Mouse (Mus musculus) CH12.LX (cell line): ENCODE measurements at regions not wholly inside any gene's neighbourhood (a gene's known extent, or its start where the extent isn't known, plus 50 kb on each side); places are given as distances from the start of the nearest gene placed in this dataset.

Source experiments
- DNase-seq: peaks from one replicate; pipeline ENCODE4 v3.0.0-alpha.2; 2013; ENCODE audit errors: extremely low read depth
- H3K27ac ChIP-seq: 2 replicates; pipeline ENCODE4 v1.5.1; 2012; ENCODE audit warnings: low read depth, mild to moderate bottlenecking, control low read depth, moderate library complexity; ENCODE audit not compliant: insufficient read depth
- H3K27me3 ChIP-seq: replicated peaks from 2 replicates; pipeline ENCODE3; 2012; ENCODE audit warnings: inconsistent platforms
- H3K36me3 ChIP-seq, 2 experiments: replicated peaks in 1 of 2; 2 replicates each; pipeline versions ENCODE3 to v1.6.1; 2012; ENCODE audit warnings: inconsistent platforms in 1 of 2, low read length in 1 of 2, mild to moderate bottlenecking in 1 of 2, mixed read lengths in 1 of 2, moderate library complexity in 1 of 2; ENCODE audit not compliant: control insufficient read depth in 1 of 2, insufficient read depth in 1 of 2
- H3K4me1 ChIP-seq, 2 experiments: 2 replicates each; pipeline ENCODE4 v1.6.1; 2012; ENCODE audit warnings: inconsistent platforms in 1 of 2, moderate library complexity in 1 of 2; ENCODE audit not compliant: insufficient read depth in 2 of 2, control insufficient read depth in 1 of 2
- H3K4me2 ChIP-seq: 2 replicates; pipeline ENCODE4 v1.6.1; 2012; ENCODE audit warnings: low read depth, mild to moderate bottlenecking, control low read depth; ENCODE audit not compliant: poor library complexity, insufficient read depth, severe bottlenecking
- H3K4me3 ChIP-seq, 3 experiments: fragments of 150-350 bp in 1 of 3; sonication (generic) in 1 of 3; replicated peaks in 1 of 3; 2 replicates each; pipeline versions ENCODE3 to v1.5.1; 2011 to 2012; ENCODE audit warnings: low read depth in 2 of 3, low read length in 2 of 3, mild to moderate bottlenecking in 2 of 3, moderate library complexity in 2 of 3, control low read depth in 1 of 3, improper control_type of control experiment in 1 of 3, inconsistent platforms in 1 of 3, mixed read lengths in 1 of 3; ENCODE audit not compliant: poor library complexity in 1 of 3
- H3K79me2 ChIP-seq: replicated peaks from 2 replicates; pipeline ENCODE4 v1.6.1; 2012; ENCODE audit warnings: mild to moderate bottlenecking, moderate library complexity; ENCODE audit not compliant: control insufficient read depth, poor library complexity, insufficient read depth, severe bottlenecking; ENCODE audit errors: extremely low read depth
- H3K9ac ChIP-seq: 2 replicates; pipeline ENCODE4 v1.6.1; 2012; ENCODE audit warnings: low read depth, mild to moderate bottlenecking, control low read depth, moderate library complexity; ENCODE audit not compliant: insufficient read depth
- H3K9me3 ChIP-seq: replicated peaks from 2 replicates; pipeline ENCODE3; 2012; ENCODE audit warnings: low read length, inconsistent platforms, mixed read lengths
- CHD1 ChIP-seq: IDR thresholded peaks from 2 replicates; pipeline ENCODE4 v1.6.1; 2012; ENCODE audit warnings: low read depth, low read length, improper control_type of control experiment, inconsistent platforms
- ELF1 ChIP-seq: IDR thresholded peaks from 2 replicates; pipeline ENCODE4 v1.6.1; 2014; ENCODE audit warnings: low read depth, mild to moderate bottlenecking, inconsistent platforms, low read length, improper control_type of control experiment
- EP300 ChIP-seq: IDR thresholded peaks from 2 replicates; pipeline ENCODE4 v1.6.1; 2011; ENCODE audit warnings: low read length, improper control_type of control experiment
- ETS1 ChIP-seq: conservative IDR thresholded peaks from 2 replicates; pipeline ENCODE4 v1.6.1; 2012; ENCODE audit warnings: low read depth, mild to moderate bottlenecking, inconsistent platforms, low read length, improper control_type of control experiment, moderate library complexity
- HCFC1 ChIP-seq: IDR thresholded peaks from 2 replicates; pipeline ENCODE4 v1.6.1; 2012; ENCODE audit warnings: low read depth, mild to moderate bottlenecking, inconsistent platforms, low read length, improper control_type of control experiment
- IRF4 ChIP-seq: IDR thresholded peaks from 2 replicates; pipeline ENCODE4 v1.6.1; 2014; ENCODE audit warnings: low read depth, mild to moderate bottlenecking, inconsistent platforms, low read length, improper control_type of control experiment
- JUN ChIP-seq: IDR thresholded peaks from 2 replicates; pipeline ENCODE4 v1.6.1; 2011; ENCODE audit warnings: low read depth, mild to moderate bottlenecking, low read length, improper control_type of control experiment, moderate library complexity; ENCODE audit not compliant: insufficient read depth
- JUND ChIP-seq: conservative IDR thresholded peaks from 2 replicates; pipeline ENCODE4 v1.6.1; 2011; ENCODE audit warnings: low read depth, low read length, improper control_type of control experiment
- MAX ChIP-seq: IDR thresholded peaks from 2 replicates; pipeline ENCODE4 v1.6.1; 2011; ENCODE audit warnings: low read length, improper control_type of control experiment
- MEF2A ChIP-seq: IDR thresholded peaks from 2 replicates; pipeline ENCODE4 v1.6.1; 2014; ENCODE audit warnings: low read depth, mild to moderate bottlenecking, inconsistent platforms, low read length, improper control_type of control experiment, borderline replicate concordance
- NRF1 ChIP-seq: IDR thresholded peaks from 2 replicates; pipeline ENCODE4 v1.6.1; 2014; ENCODE audit warnings: low read depth, mild to moderate bottlenecking, inconsistent platforms, low read length, improper control_type of control experiment, moderate library complexity
- PAX5 ChIP-seq: IDR thresholded peaks from 2 replicates; pipeline ENCODE4 v1.6.1; 2012; ENCODE audit warnings: low read length, inconsistent platforms, mixed read lengths
- POLR2AphosphoS2 ChIP-seq: IDR thresholded peaks from 2 replicates; pipeline ENCODE4 v1.6.1; 2011; ENCODE audit warnings: low read depth, low read length, improper control_type of control experiment
- RAD21 ChIP-seq: IDR thresholded peaks from 2 replicates; pipeline ENCODE4 v1.6.1; 2011; ENCODE audit warnings: low read depth, mild to moderate bottlenecking, low read length, improper control_type of control experiment, moderate library complexity
- SIN3A ChIP-seq: IDR thresholded peaks from 2 replicates; pipeline ENCODE4 v1.6.1; 2012; ENCODE audit warnings: low read length, improper control_type of control experiment, inconsistent platforms
- TBP ChIP-seq: conservative IDR thresholded peaks from 2 replicates; pipeline ENCODE4 v1.6.1; 2011; ENCODE audit warnings: low read depth, low read length, improper control_type of control experiment
- TCF12 ChIP-seq: IDR thresholded peaks from 2 replicates; pipeline ENCODE4 v1.6.1; 2014; ENCODE audit warnings: low read depth, mild to moderate bottlenecking, inconsistent platforms, low read length, improper control_type of control experiment
- USF1 ChIP-seq: IDR thresholded peaks from 2 replicates; pipeline ENCODE4 v1.6.1; 2014; ENCODE audit warnings: low read depth, mild to moderate bottlenecking, inconsistent platforms, low read length, improper control_type of control experiment
- ZC3H11A ChIP-seq: IDR thresholded peaks from 2 replicates; pipeline ENCODE4 v1.6.1; 2012; ENCODE audit warnings: low read depth, mild to moderate bottlenecking, inconsistent platforms, low read length, improper control_type of control experiment
- ZKSCAN1 ChIP-seq: IDR thresholded peaks from 2 replicates; pipeline ENCODE4 v1.6.1; 2012; ENCODE audit warnings: low read depth, inconsistent platforms, low read length, improper control_type of control experiment, borderline replicate concordance
- ZNF384 ChIP-seq: IDR thresholded peaks from 2 replicates; pipeline ENCODE4 v1.6.1; 2012; ENCODE audit warnings: low read depth, low read length, improper control_type of control experiment, inconsistent platforms
- dilution Hi-C: fragments of 300-500 bp; cut with MboI; formaldehyde crosslinking; loops from 2 replicates; pipeline ENCODE4 v1.14.3; 2020; ENCODE audit warnings: low sequenced_read_pairs; ENCODE audit not compliant: extremely low pct_unique_long_range_greater_than_20kb, extremely low pct_ligation_motif_present
- in situ Hi-C: fragments of 300-500 bp; cut with MboI; formaldehyde crosslinking; loops from 3 replicates; pipeline ENCODE4 v1.14.3; 2019; ENCODE audit warnings: low sequenced_read_pairs, low pct_ligation_motif_present, low pct_unique_long_range_greater_than_20kb, mixed read lengths

DNA sequence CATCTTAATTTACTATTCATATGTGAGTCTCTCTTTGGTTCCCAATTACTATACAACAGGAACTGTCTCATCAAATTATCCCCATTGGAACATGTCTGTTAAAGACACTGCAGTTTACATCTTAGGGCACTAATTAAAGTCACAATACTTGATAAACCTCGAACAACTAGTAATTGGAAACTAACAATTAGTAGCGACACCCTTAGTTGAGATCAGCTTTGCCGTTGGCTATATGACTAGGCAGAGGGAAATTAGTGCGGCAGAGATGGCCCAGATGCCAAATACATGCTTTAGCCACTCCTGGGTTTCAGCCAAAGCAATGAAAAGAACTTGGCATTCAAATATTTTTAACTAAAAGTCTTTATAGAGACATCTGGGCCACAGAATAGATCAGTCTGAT, 265.7 kb upstream of the Smarca2 start:
- Histone ChIP-seq H3K4me3 (no peak overlapping the region), H3K27ac (no peak overlapping the region), H3K79me2 (no peaks in the 10 kb centered on the region), H3K9me3 (no peaks in the 10 kb centered on the region), H3K4me2 (no peak overlapping the region), H3K9ac (no peak overlapping the region), H3K27me3 (no peaks in the 10 kb centered on the region), H3K4me1 (no peaks in the 10 kb centered on the region), H3K36me3 (no peaks in the 10 kb centered on the region)
- in situ Hi-C loops, result no loop called here
- TF ChIP-seq HCFC1, result no peak
- TF ChIP-seq ZC3H11A, result no peak
- no peak for TF ChIP-seq JUN
- TF ChIP-seq ZKSCAN1, result no peak
- TF ChIP-seq ELF1, result no peak
- DNase-seq, result no peak
- dilution Hi-C loops, result no loop called here

DNA sequence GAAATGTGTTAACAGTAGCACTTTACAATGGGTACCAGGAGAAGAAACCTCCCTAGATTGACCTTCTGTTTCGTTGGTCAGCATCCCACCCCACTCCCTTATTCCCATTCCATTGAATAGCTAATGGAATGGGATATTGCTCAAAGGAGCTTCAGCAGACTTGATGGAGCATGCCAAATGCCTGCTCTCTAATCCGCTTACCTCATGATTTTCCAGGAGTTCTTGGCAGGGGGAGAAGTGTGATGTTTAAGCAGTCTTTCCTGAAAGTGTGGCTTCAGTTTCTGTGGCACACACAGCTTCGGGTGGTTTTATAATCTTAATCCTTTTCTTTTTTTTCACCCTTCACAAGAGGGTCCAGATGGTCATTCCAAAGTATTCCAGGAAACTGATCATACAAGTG, 264.7 kb upstream of the Smarca2 start:
- dilution Hi-C loops (no loop called here), in situ Hi-C loops (no loop called here)
- Histone ChIP-seq H3K4me3 (no peak overlapping the region), H3K27ac (no peak overlapping the region), H3K36me3 (no peaks in the 10 kb centered on the region), H3K4me2 (no peak overlapping the region), H3K9me3 (no peaks in the 10 kb centered on the region), H3K79me2 (no peaks in the 10 kb centered on the region), H3K27me3 (no peaks in the 10 kb centered on the region), H3K4me1 (no peaks in the 10 kb centered on the region), H3K9ac (no peak overlapping the region)
- no peak for TF ChIP-seq ZKSCAN1
- no peak for TF ChIP-seq CHD1
- TF ChIP-seq RAD21, result no peak
- TF ChIP-seq NRF1, result no peak
- TF ChIP-seq USF1, result no peak
- no peak for TF ChIP-seq MAX
- TF ChIP-seq MEF2A, result no peak
- no peak for TF ChIP-seq ETS1
- no peak for TF ChIP-seq SIN3A
- TF ChIP-seq IRF4, result no peak
- DNase-seq, result no peak

DNA sequence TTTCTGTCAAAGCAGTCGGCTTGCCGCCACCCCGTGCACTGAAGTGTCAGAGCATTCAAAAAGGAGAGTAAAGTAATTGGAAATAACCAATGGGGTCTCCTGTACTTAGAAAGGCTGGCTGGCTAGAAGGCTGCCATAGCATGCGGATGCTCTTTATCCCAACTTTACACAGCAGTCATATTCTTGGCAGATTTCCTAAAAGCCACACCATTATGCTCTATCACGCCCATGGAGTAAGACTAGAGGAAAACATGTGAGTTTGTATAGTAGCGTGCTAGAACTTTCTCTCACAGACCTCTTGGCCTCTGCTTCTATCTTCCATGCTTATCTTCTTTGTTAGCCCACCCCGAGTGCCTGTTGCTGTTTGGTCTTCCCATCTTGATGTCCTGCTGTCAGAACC, 249.8 kb upstream of the Smarca2 start:
- H3K9ac ChIP-seq, result no peak overlapping the region
- no peaks in the 10 kb centered on the region for H3K36me3 ChIP-seq
- H3K79me2 ChIP-seq, result no peaks in the 10 kb centered on the region
- no peaks in the 10 kb centered on the region for H3K9me3 ChIP-seq
- H3K27me3 ChIP-seq, result no peaks in the 10 kb centered on the region
- no peak for DNase-seq
- no peak overlapping the region for H3K4me3 ChIP-seq
- dilution Hi-C loops, result no loop called here
- H3K27ac ChIP-seq, result no peak overlapping the region
- no peak for TF ChIP-seq EP300
- no peak for TF ChIP-seq PAX5
- no peak for TF ChIP-seq ZNF384
- no peak for TF ChIP-seq MEF2A
- TF ChIP-seq POLR2AphosphoS2, result no peak
- TF ChIP-seq JUND, result no peak
- TF ChIP-seq TBP, result no peak
- no peak for TF ChIP-seq TCF12
- TF ChIP-seq, all 38 proteins: peak for 0
- in situ Hi-C loops, result no loop called here
- H3K4me1 ChIP-seq, result no peaks in the 10 kb centered on the region
- no peak overlapping the region for H3K4me2 ChIP-seq
